9 mouse cellular contexts compared by ENCODE assay signal in the genomic region with DNA sequence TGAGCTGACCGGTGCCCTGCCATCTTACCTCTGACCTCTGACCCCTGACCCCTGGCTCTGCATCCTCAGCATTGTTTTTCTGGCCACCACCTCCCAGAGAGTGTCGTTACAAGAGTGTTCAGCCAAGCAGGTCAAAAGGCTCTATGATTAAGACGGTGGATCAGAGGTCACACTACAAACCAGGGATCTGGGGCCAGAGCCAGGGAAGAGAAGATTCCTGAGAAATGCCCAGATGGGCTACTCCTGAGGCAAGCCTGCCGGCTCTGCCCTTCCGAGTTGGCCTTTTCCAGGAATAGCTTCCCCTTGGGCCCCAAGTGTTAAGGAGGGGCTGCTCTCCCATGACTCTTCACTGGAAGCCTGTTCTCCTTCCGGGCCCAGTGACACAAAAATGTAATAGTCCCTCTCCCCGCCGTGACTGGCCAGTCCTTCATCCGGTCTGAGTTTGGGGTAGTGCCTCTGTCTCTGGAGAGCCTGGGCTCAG. TPM values are rescaled to one million over a fixed set of nuclear protein-coding genes. Genes with fewer than 3 reads are reported as not detected.
A peak's percentile ranks its signal among the peaks of the same experiment; 100 is the strongest.
DNase-seq lines count a peak whose midpoint lies in the region; ATAC-seq lines count a peak whose summit lies in the region.
"Had no signal": no experiment of that assay in that cellular context is flagged by ENCODE, and none has a peak within 500 bp of the region (broad histone marks: within the 10 kb centered on the region; RNA-seq: fewer than 3 reads in every experiment).

No protein-coding gene starts in this region.

- no peak overlapping the region for H3K27ac ChIP-seq in kidney, embryonic 14.5 days (ENCODE audit: low read depth, low read length)

- ATAC-seq in kidney, embryonic 14.5 days (ENCODE audit: low FRiP score, low TSS enrichment): no peak
- no peak for ATAC-seq in inflammation-experienced regulatory T-cells, adult 6 months

- peak; percentile 14 for DNase-seq in ovary, postnatal 36 days (ENCODE audit: low spot score)
- DNase-seq in ovary, postnatal 10 days (ENCODE audit: low spot score): no peak
- peak; percentile 98 for DNase-seq in heart, adult 11 months
- DNase-seq in yolk sac, embryonic 10.5 days (ENCODE audit: low spot score): peak; percentile 91
- DNase-seq in layer of hippocampus, postnatal 25 days (ENCODE audit: extremely low spot score in 1 of 2, low spot score in 1 of 2): no peak
- DNase-seq in spleen, postnatal 4 days (ENCODE audit: low spot score in 2 of 2): no peak

- peak overlapping the region; percentile 6 for H3K4me2 ChIP-seq in kidney, embryonic 14.5 days (replicated peaks; ENCODE audit: low read depth, low read length)

- no peaks in the 10 kb centered on the region for H3K9me3 ChIP-seq in kidney, embryonic 14.5 days (ENCODE audit: control insufficient read depth, low read length)

- H3K4me3 ChIP-seq in kidney, embryonic 14.5 days (ENCODE audit: low read length): no peak overlapping the region

- H3K27me3 ChIP-seq in kidney, embryonic 14.5 days (ENCODE audit: control insufficient read depth, insufficient read depth, low read length): peaks cover 16% of the 10 kb centered on the region; the same call in 1 of the 2 replicates

- WGBS in kidney, embryonic 14.5 days: 3% methylated on average over 9 of the region's 9 CpGs

- no peak overlapping the region; the same call in 1 of the 2 replicates for H3K9ac ChIP-seq in kidney, embryonic 14.5 days (ENCODE audit: low read depth, low read length)

- peaks cover 17% of the 10 kb centered on the region for H3K4me1 ChIP-seq in kidney, embryonic 14.5 days (ENCODE audit: control insufficient read depth, insufficient read depth, low read length)

- H3K36me3 ChIP-seq in kidney, embryonic 14.5 days (ENCODE audit: control insufficient read depth, insufficient read depth, low read length): no peaks in the 10 kb centered on the region

RNA-seq across cellular contexts. Expression of a gene that starts 2.2 kb away (rescaled TPM):
- polyA plus RNA-seq in kidney, embryonic 14.5 days (2014; fragmentation: Nextera tagmentation; extraction: Ambion mirVana): 58.6 and 65.3 TPM in 2 replicates
- polyA plus RNA-seq in inflammation-experienced regulatory T-cells, adult 6 months (2017; shearing (Covaris generic)): not detected
- 10 to 100 TPM; 72.7 to 76.4 TPM for total RNA-seq in layer of hippocampus, postnatal 25 days (2021)
- total RNA-seq: hematopoietic stem cell, adult 5-6 weeks had no signal

RNA-seq across cellular contexts. Expression of a gene that starts 43.6 kb away (rescaled TPM):
- polyA plus RNA-seq in kidney, embryonic 14.5 days (2014; fragmentation: Nextera tagmentation; extraction: Ambion mirVana): 71.6 and 81.0 TPM in 2 replicates
- 10 to 100 TPM; 35.6 to 37.3 (median 36.7) TPM for polyA plus RNA-seq in inflammation-experienced regulatory T-cells, adult 6 months (2017; shearing (Covaris generic))
- total RNA-seq in layer of hippocampus, postnatal 25 days (2021): 10 to 100 TPM; 28.1 to 31.0 TPM

Comparison
In these comparisons a context has a peak if more than half of its experiments do, and no peak if none do; other contexts are left out.
1. DNase-seq: peak in ovary, postnatal 36 days (single experiment), heart, adult 11 months (single experiment) and yolk sac, embryonic 10.5 days (single experiment); none in ovary, postnatal 10 days (single experiment), layer of hippocampus, postnatal 25 days (0 of 2) and spleen, postnatal 4 days (0 of 2).
2. RNA of a gene that starts 2.2 kb away (polyA plus RNA-seq): 58.6 to 65.3 TPM in kidney, embryonic 14.5 days; not detected in inflammation-experienced regulatory T-cells, adult 6 months; every median in the first group is over 10 times any median in the second.